Mouse (Mus musculus): ENCODE results near the gene Ralgps2.

- TF ChIP-seq CTCF (conservative IDR thresholded peaks at IDR 0.05; ENCODE audit: low read length) (no peak), NANOG (IDR thresholded peaks at IDR 0.05; ENCODE audit: borderline replicate concordance, low read length) (0 out of 2 replicates have a peak, but pooled peaks have one; percentile 17)
These were observed 149.5 kb downstream of the Ralgps2 start for GRCm38 (mm10) chr1:156789844-156790490.
